Mouse (Mus musculus): ENCODE measurements around the gene Tmem239.

Gene Tmem239

GRCm38 (mm10) chr2:130450434-130450796 lies 44.1 kb downstream of the Tmem239 start:
- DNase-seq (ENCODE audit: low read depth, low spot score) = no peak

GRCm38 (mm10) chr2:130451086-130451726 lies 44.9 kb downstream of the Tmem239 start:
- DNase-seq (ENCODE audit: low read depth, low spot score) = no peak

- DNase-seq (ENCODE audit: low read depth, low spot score) = no peak
These were observed 45.4 kb downstream of the Tmem239 start for GRCm38 (mm10) chr2:130451727-130452090.

GRCm38 (mm10) chr2:130452266-130452665 lies 46.0 kb downstream of the Tmem239 start:
- no peak for DNase-seq (ENCODE audit: low read depth, low spot score)

GRCm38 (mm10) chr2:130453421-130453820 lies 47.1 kb downstream of the Tmem239 start:
- DNase-seq (ENCODE audit: low read depth, low spot score) = no peak

GRCm38 (mm10) chr2:130454748-130455370 lies 48.6 kb downstream of the Tmem239 start:
- DNase-seq (ENCODE audit: low read depth, low spot score) = no peak

Data from c-Kit-negative CD71-positive TER-119-positive erythroid progenitor cells, embryonic 14.5 days (primary cell).